Mouse (Mus musculus) bone marrow, adult 2 months (tissue): ENCODE data around the gene Lrrc29. TPM values are rescaled to one million over a fixed set of nuclear protein-coding genes. Genes with fewer than 3 reads are reported as not detected.

Experiments
- H3K27ac ChIP-seq: fragments of 200-500 bp; 2 replicates; pipeline ENCODE4 v1.5.1; 2012; ENCODE audit warnings: low read depth, mild to moderate bottlenecking, control low read depth, inconsistent platforms, low read length; ENCODE audit not compliant: control insufficient read depth, poor library complexity, insufficient read depth
- H3K4me1 ChIP-seq: fragments of 200-500 bp; 2 replicates; pipeline ENCODE4 v1.6.1; 2011; ENCODE audit warnings: low read length; ENCODE audit not compliant: control insufficient read depth, insufficient read depth
- H3K4me3 ChIP-seq: fragments of 200-500 bp; replicated peaks from 2 replicates; pipeline ENCODE3; 2011; ENCODE audit warnings: mild to moderate bottlenecking, low read depth, low read length, control low read depth; ENCODE audit not compliant: control insufficient read depth
- CTCF ChIP-seq: fragments of 200-500 bp; IDR thresholded peaks from 2 replicates; pipeline ENCODE4 v1.5.1; 2011; ENCODE audit warnings: low read length, control low read depth; ENCODE audit not compliant: control insufficient read depth, insufficient read depth
- POLR2A ChIP-seq: fragments of 200-500 bp; IDR thresholded peaks from 2 replicates; pipeline ENCODE4 v1.6.1; 2011; ENCODE audit warnings: low read depth, mild to moderate bottlenecking, control low read depth, low read length, borderline replicate concordance; ENCODE audit not compliant: control insufficient read depth
- whole genome bisulfite sequencing: fragments of 180-500 bp; shearing (Covaris S2); methylation state at CpG from one replicate; pipeline ENCODE4 v1.1.7; 2018; 5-methylcytosine and 5-hydroxymethylcytosine counted together
- polyA plus RNA-seq: library from polyadenylated mRNA; stranded (reverse); fragments of >200 nt; gene quantifications from 2 replicates; pipeline ENCODE4 v1.2.4, GENCODE M21; 2011; ENCODE audit warnings: low replicate concordance; ENCODE audit not compliant: missing spikeins, insufficient read depth, insufficient read length

Lrrc29 gene
- polyA plus RNA-seq, 1 experiment: 19.9 TPM

DNA sequence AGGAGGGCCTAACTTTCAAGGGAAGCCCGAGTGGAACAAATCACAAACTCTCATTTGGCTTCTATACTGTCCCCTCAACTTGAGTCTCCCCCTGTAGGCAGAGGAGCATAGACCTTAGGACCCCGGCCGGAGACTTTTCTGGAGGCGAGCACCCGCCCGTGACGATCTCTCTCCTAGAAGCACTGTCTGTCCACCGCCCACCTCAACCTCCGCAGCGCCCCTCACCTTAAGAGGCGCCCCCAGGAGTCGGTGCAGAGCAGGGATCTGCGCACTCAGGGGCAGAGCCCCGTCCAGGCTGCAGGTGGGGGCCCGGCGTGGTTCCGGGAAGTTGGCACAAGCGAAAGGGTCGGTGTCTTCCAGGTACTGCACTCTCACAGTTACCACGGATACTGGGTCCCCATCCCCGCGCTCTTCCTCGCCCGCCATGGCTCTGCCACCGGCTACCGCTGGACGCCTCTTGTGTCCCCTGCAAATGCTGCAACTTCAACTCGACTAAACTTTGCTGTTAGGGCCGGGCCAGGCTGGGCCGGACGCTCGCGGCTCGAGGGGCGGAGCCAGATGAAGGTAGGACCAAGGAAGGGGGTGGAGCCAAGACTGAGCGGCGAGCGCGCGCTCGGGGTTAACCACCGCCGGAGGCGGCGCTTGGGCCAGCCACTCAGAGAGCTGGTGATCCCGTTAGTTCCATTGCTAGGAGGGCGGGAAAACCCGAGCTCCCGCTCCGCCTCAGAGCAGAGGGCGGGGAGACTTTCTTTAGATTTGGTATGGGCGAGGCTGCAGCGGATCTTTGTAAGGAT, 21.5 kb upstream of the Lrrc29 start, which contains the start of gene Fhod1:
TSS of gene Fhod1 (minus strand) at position 526 of the 794 bp plus-strand sequence.
- Histone ChIP-seq H3K27ac (peak within 1 kb of the TSS; percentile 83), H3K4me1 (no peaks in the 10 kb centered on the region; the same call in 1 of the 2 replicates), H3K4me3 (peak within 1 kb of the TSS; percentile 91)
- TF ChIP-seq POLR2A: peak; percentile 67; the same call in 1 of the 2 replicates
- TF ChIP-seq CTCF: no peak
- WGBS: under 1% methylated on average over 53 of the region's 53 CpGs

DNA sequence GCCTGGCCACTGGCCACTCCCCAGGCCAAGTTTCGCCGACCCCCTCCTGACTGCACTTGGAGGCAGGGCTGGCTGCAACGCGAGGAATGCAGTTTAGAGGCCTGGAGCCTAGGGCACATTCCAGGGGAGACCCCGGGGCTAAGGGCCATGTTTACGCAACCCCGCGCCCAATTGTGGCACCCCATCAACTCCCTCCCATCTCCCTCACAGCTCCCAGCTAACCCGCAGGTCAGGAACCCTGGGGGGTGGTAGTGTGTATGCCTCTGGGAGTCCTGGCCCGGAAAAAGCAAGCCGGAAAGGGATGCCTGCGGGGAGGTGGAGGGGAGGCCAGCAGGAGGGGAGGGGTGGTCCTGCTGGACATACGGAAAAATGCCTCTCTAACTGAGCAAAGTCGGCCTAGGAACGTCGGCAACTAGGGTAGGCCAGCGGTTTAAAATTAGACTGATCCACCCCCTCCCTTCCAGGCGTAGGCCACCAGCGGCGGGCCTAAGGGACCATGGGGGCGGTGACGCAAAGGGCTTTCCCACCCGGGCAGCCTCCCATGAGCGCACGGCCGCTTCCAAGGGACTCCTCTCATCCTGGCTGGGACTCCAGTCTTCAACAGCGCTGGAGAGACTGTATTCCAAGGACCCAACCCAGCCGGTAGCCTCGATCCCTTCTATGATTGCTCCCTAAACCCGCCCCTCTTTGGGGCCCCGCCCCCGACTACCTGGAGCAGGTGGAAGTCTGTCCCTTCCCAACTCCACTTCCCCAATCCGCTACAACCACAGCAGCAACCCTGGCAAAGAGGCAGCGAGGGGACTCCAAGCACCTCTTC, 20.7 kb upstream of the Lrrc29 start:
- TF ChIP-seq POLR2A (no peak), CTCF (no peak)
- Histone ChIP-seq H3K4me3 (peak overlapping the region; percentile 91), H3K27ac (no peak overlapping the region; the same call in 1 of the 2 replicates), H3K4me1 (no peaks in the 10 kb centered on the region; the same call in 1 of the 2 replicates)
- 7% methylated on average over 34 of the region's 34 CpGs for WGBS

DNA sequence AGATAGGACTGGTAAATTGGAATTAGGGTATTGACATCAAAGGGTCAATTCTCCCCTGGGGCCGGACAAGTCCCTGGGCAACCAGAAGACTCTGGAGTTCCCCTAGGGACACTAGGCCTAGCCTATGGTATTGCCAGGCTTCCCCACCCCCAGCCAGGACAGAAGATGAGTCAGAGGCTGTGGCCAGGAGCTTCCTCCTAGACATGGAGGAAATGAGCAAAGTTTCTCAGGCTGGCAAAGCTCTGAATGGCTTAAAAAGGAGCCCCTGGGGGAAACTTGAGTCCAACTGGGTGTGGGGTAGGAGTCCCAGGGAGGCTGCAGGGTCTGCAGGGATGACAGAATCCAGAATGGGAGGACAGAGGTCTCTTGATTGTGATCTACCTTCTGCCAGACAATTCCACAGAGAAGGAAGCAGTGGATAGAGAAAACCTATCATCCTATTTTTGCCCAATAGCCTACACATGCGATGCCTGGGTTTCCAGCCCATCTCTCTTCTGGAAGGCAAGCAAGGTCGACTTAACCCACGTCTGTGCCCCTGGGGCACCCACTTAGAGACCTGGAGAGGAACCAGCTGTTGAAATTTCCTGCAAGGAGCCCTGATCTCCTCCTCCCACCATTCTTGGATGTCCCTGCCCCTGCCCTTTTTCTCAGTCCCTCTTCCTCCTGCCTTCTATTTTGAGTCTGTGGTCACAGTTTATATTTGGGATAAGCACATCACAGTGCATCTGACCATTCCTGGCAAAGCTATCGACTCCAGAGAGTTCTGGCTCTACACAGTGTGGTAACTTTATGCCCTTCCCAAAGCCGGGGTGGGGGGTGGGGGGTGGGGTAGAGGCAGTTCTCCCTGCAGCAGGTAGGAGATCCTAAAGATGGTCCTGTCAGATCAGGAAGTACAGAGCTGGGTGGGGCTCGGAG, 19.2 kb upstream of the Lrrc29 start:
- Histone ChIP-seq H3K27ac (peak overlapping the region; percentile 57), H3K4me3 (no peak overlapping the region), H3K4me1 (no peaks in the 10 kb centered on the region; the same call in 1 of the 2 replicates)
- WGBS: 31% methylated on average over 7 of the region's 7 CpGs
- no peak for TF ChIP-seq CTCF
- TF ChIP-seq POLR2A: no peak

DNA sequence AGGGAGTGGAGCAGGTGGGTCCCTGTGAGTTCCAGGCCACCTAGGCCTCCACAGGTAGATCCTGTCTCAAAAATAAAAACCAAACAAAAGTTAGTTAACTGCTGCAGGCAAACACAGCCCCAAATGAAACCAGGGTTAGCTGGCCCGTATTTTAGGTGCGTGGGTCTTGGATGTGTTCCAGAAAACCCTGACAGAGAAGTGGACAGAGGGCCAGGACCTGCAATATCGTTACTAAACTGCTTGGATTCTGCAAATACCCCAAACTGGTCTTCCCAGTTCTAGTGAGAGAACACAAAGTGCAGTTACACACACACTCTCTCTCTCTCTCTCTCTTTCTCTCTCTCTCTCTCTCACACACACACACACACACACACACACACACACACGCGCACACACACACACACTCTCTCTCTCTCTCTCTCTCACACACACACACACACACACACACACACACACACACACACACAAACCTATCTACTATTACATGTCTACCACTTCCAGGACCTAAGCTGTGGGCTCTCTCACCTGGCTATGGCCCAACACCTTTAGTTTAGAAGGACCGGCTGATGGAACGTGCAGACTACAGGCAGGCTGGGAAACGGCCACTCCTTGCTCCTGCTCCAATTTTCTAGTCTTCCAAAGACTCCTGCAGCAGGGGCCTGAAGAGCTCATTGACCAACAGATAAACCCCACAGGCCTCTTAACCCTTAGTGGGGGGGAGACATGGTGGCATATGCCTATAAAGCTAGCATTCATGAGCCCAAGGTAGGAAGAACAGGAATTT, 17.9 kb upstream of the Lrrc29 start:
- Histone ChIP-seq H3K4me3 (no peak overlapping the region), H3K27ac (no peak overlapping the region), H3K4me1 (no peaks in the 10 kb centered on the region; the same call in 1 of the 2 replicates)
- WGBS: 60% methylated on average over 8 of the region's 8 CpGs
- TF ChIP-seq POLR2A (no peak), CTCF (no peak)

DNA sequence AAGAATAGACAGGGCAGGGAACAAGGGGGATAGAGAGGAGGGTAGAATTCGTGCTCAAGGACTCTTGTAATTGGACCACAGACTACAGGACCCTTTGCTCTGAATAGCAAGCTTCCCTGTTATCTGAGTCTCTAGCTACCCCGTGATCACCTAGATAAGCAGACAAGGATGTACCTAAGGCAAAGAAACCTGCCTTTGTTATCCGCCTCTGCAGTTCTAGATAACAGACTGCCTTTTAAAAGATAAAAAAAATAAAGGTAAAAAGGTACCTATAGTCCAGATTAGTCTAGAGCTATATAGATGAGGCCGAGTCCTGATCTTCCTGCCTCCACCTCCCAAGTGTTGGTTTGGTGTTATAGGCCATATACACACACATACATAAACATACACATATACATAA, 16.7 kb upstream of the Lrrc29 start:
- no peak overlapping the region for H3K27ac ChIP-seq
- WGBS: 74% methylated on average over 4 of the region's 4 CpGs
- H3K4me1 ChIP-seq: no peaks in the 10 kb centered on the region; the same call in 1 of the 2 replicates
- no peak overlapping the region for H3K4me3 ChIP-seq
- TF ChIP-seq CTCF (no peak), POLR2A (no peak)

DNA sequence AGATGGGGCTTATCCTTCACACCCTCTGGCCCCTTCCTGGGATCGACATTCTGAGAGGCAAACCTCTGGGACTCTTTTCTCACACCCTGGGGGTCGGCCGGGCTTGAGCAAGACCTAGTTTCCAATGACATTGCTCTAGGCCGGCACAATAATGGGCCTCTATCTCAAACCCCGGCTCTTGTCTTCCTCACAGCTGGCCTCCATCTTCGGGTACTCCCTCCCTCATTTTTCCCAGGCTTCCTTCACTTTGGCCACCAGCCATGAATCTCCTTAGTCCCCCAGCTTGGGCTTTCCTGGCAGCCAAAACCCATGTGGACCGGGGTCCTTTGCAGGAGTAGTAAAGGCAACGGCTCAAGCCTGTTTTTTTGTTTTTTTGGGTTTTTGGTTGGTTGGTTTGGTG, 15.3 kb upstream of the Lrrc29 start:
- H3K4me1 ChIP-seq: no peaks in the 10 kb centered on the region; the same call in 1 of the 2 replicates
- no peak overlapping the region for H3K4me3 ChIP-seq
- WGBS: 80% methylated on average over 8 of the region's 8 CpGs
- TF ChIP-seq POLR2A (no peak), CTCF (no peak)
- H3K27ac ChIP-seq: no peak overlapping the region
